ENCODE assay signal across 8 mouse cellular contexts in genomic region chr6:84867114-84867513, GRCm38 (mm10).
DNase-seq lines count a peak whose midpoint lies in the region; ATAC-seq and TF ChIP-seq lines count a peak whose summit lies in the region.

No protein-coding gene starts in this region.

- DNase-seq in adrenal gland, adult (ENCODE audit: inconsistent age in 2 of 2, low spot score in 1 of 2): peak; percentile 35 to 80
- no peak for DNase-seq in adrenal gland, postnatal 25 days
- peak; percentile 5 for DNase-seq in ES-CJ7 (ENCODE audit: low read depth, low spot score)
- DNase-seq in embryonic facial prominence, embryonic 11.5 days (ENCODE audit: low spot score): peak; percentile 69
- DNase-seq in hindbrain, postnatal 0 days (ENCODE audit: low spot score): peak; percentile 38
- DNase-seq in spleen, postnatal 10 days (ENCODE audit: low spot score in 2 of 2): no peak
- DNase-seq in right cerebral cortex, adult 2 months (ENCODE audit: low spot score in 2 of 2): no peak
- no peak for DNase-seq in left cerebral cortex, postnatal 10 days (ENCODE audit: extremely low spot score in 1 of 2, low spot score in 2 of 2)

- H3K4me2 ChIP-seq in embryonic facial prominence, embryonic 11.5 days (ENCODE audit: low read depth, low read length): no peak overlapping the region
- H3K4me2 ChIP-seq in hindbrain, postnatal 0 days (ENCODE audit: low read depth, low read length): no peak overlapping the region

- no peak for ATAC-seq in embryonic facial prominence, embryonic 11.5 days (replicated peaks; ENCODE audit: insufficient number of reproducible peaks, low FRiP score, low TSS enrichment, low read depth)
- no peak for ATAC-seq in hindbrain, postnatal 0 days

- H3K27ac ChIP-seq in embryonic facial prominence, embryonic 11.5 days (replicated peaks; ENCODE audit: low read depth, low read length): no peak overlapping the region
- no peak overlapping the region for H3K27ac ChIP-seq in hindbrain, postnatal 0 days

- no peaks in the 10 kb centered on the region; the same call in 1 of the 2 replicates for H3K4me1 ChIP-seq in embryonic facial prominence, embryonic 11.5 days (ENCODE audit: control insufficient read depth, insufficient read depth, low read length)
- peaks cover 5% of the 10 kb centered on the region; the same call in 1 of the 2 replicates for H3K4me1 ChIP-seq in hindbrain, postnatal 0 days (ENCODE audit: insufficient read depth, low read length)

- no peaks in the 10 kb centered on the region for H3K9me3 ChIP-seq in embryonic facial prominence, embryonic 11.5 days (replicated peaks; ENCODE audit: control insufficient read depth, low read length)
- no peaks in the 10 kb centered on the region for H3K9me3 ChIP-seq in hindbrain, postnatal 0 days (ENCODE audit: low read length)

- peak; percentile 18; the same call in 1 of the 2 replicates for TF ChIP-seq CTCF in hindbrain, postnatal 0 days (IDR thresholded peaks at IDR 0.05; ENCODE audit: low read depth)

- H3K27me3 ChIP-seq in embryonic facial prominence, embryonic 11.5 days (ENCODE audit: control insufficient read depth, insufficient read depth, low read length): no peaks in the 10 kb centered on the region
- no peaks in the 10 kb centered on the region for H3K27me3 ChIP-seq in hindbrain, postnatal 0 days (ENCODE audit: insufficient read depth, low read length)

- 7% methylated on average over 4 of the region's 4 CpGs for WGBS in embryonic facial prominence, embryonic 11.5 days
- 22% methylated on average over 4 of the region's 4 CpGs for WGBS in hindbrain, postnatal 0 days

- H3K4me3 ChIP-seq in embryonic facial prominence, embryonic 11.5 days (ENCODE audit: low read depth, low read length): no peak overlapping the region
- H3K4me3 ChIP-seq in hindbrain, postnatal 0 days (ENCODE audit: low read length): no peak overlapping the region

- no peaks in the 10 kb centered on the region for H3K36me3 ChIP-seq in embryonic facial prominence, embryonic 11.5 days (replicated peaks; ENCODE audit: control insufficient read depth, insufficient read depth, low read depth, low read length)
- H3K36me3 ChIP-seq in hindbrain, postnatal 0 days (ENCODE audit: insufficient read depth, low read length): no peaks in the 10 kb centered on the region

- intact Hi-C loops in left cerebral cortex, postnatal 10 days (cut with DNase I): no loop called here

- no peak overlapping the region for H3K9ac ChIP-seq in embryonic facial prominence, embryonic 11.5 days (replicated peaks; ENCODE audit: low read length)
- H3K9ac ChIP-seq in hindbrain, postnatal 0 days (replicated peaks; ENCODE audit: low read length): no peak overlapping the region

Comparison
In these comparisons a context has a peak if more than half of its experiments do, and no peak if none do; other contexts are left out.
1. DNase-seq: peak in adrenal gland, adult (2 of 2), ES-CJ7 (single experiment), embryonic facial prominence, embryonic 11.5 days (single experiment) and hindbrain, postnatal 0 days (single experiment); none in adrenal gland, postnatal 25 days (single experiment), spleen, postnatal 10 days (0 of 2), right cerebral cortex, adult 2 months (0 of 2) and left cerebral cortex, postnatal 10 days (0 of 2).